ENCODE assay signal across 8 mouse cellular contexts in genomic region chr17:86437516-86438277, GRCm38 (mm10).
DNase-seq lines count a peak whose midpoint lies in the region; ATAC-seq and TF ChIP-seq lines count a peak whose summit lies in the region.

No protein-coding gene starts in this region.

- no peaks in the 10 kb centered on the region for H3K9me3 ChIP-seq in forebrain, postnatal 0 days (ENCODE audit: low read length)
- no peaks in the 10 kb centered on the region for H3K9me3 ChIP-seq in forebrain, embryonic 16.5 days (ENCODE audit: control insufficient read depth, low read length)
- no peaks in the 10 kb centered on the region for H3K9me3 ChIP-seq in heart, embryonic 14.5 days (ENCODE audit: control insufficient read depth, low read length)
- H3K9me3 ChIP-seq in lung, postnatal 0 days (ENCODE audit: low read length) = no peaks in the 10 kb centered on the region
- no peaks in the 10 kb centered on the region for H3K9me3 ChIP-seq in stomach, embryonic 16.5 days (replicated peaks; ENCODE audit: control insufficient read depth, low read length)
- H3K9me3 ChIP-seq in midbrain, embryonic 14.5 days (ENCODE audit: control insufficient read depth, low read length) = no peaks in the 10 kb centered on the region

- H3K9ac ChIP-seq in forebrain, postnatal 0 days = no peak overlapping the region
- H3K9ac ChIP-seq in forebrain, embryonic 16.5 days (replicated peaks; ENCODE audit: low read depth, low read length) = no peak overlapping the region
- peak overlapping the region; percentile 39; the same call in 1 of the 2 replicates for H3K9ac ChIP-seq in heart, embryonic 14.5 days (ENCODE audit: low read length)
- no peak overlapping the region for H3K9ac ChIP-seq in lung, postnatal 0 days (replicated peaks; ENCODE audit: low read depth)
- 0 out of 2 replicates have a peak overlapping the region, but pooled peaks have one; percentile 8 for H3K9ac ChIP-seq in stomach, embryonic 16.5 days (ENCODE audit: low read length)
- no peak overlapping the region for H3K9ac ChIP-seq in midbrain, embryonic 14.5 days (replicated peaks; ENCODE audit: low read length)

- WGBS in forebrain, postnatal 0 days = 66% methylated on average over 20 of the region's 20 CpGs
- 73% methylated on average over 20 of the region's 20 CpGs for WGBS in forebrain, embryonic 16.5 days
- WGBS in heart, embryonic 14.5 days = 56% methylated on average over 20 of the region's 20 CpGs
- WGBS in lung, postnatal 0 days = 55% methylated on average over 20 of the region's 20 CpGs
- 59% methylated on average over 20 of the region's 20 CpGs for WGBS in stomach, embryonic 16.5 days
- WGBS in midbrain, embryonic 14.5 days = 77% methylated on average over 20 of the region's 20 CpGs

- H3K27ac ChIP-seq in forebrain, postnatal 0 days (ENCODE audit: low read depth, low read length) = 0 out of 2 replicates have a peak overlapping the region, but pooled peaks have one; percentile 42
- H3K27ac ChIP-seq in forebrain, embryonic 16.5 days (ENCODE audit: low read length) = no peak overlapping the region
- H3K27ac ChIP-seq in heart, embryonic 14.5 days (replicated peaks in 1 of 2; ENCODE audit: control insufficient read depth in 1 of 2, insufficient read depth in 1 of 2, low read depth in 2 of 2, low read length in 2 of 2) = peak overlapping the region; percentile 61 to 69
- no peak overlapping the region for H3K27ac ChIP-seq in lung, postnatal 0 days (ENCODE audit: low read length)
- H3K27ac ChIP-seq in stomach, embryonic 16.5 days (ENCODE audit: low read length) = no peak overlapping the region
- no peak overlapping the region for H3K27ac ChIP-seq in midbrain, embryonic 14.5 days (replicated peaks; ENCODE audit: low read depth, low read length)

- no peak overlapping the region for H3K4me3 ChIP-seq in forebrain, postnatal 0 days (ENCODE audit: low read depth, low read length)
- H3K4me3 ChIP-seq in forebrain, embryonic 16.5 days (replicated peaks; ENCODE audit: low read length) = no peak overlapping the region
- peak overlapping the region in 1 of 2 experiments; percentile 3; a peak in 2 of 4 replicates for H3K4me3 ChIP-seq in heart, embryonic 14.5 days (ENCODE audit: control insufficient read depth in 1 of 2, insufficient read depth in 1 of 2, low read depth in 1 of 2, low read length in 2 of 2)
- no peak overlapping the region for H3K4me3 ChIP-seq in lung, postnatal 0 days (ENCODE audit: low read depth, low read length)
- no peak overlapping the region for H3K4me3 ChIP-seq in stomach, embryonic 16.5 days (replicated peaks; ENCODE audit: low read length)
- no peak overlapping the region for H3K4me3 ChIP-seq in midbrain, embryonic 14.5 days (replicated peaks; ENCODE audit: low read depth, low read length)

- TF ChIP-seq CTCF in forebrain, postnatal 0 days (IDR thresholded peaks at IDR 0.05; ENCODE audit: low read depth) = no peak
- TF ChIP-seq CTCF in lung, postnatal 0 days (IDR thresholded peaks at IDR 0.05) = no peak

- peak; percentile 70 for ATAC-seq in forebrain, postnatal 0 days
- ATAC-seq in forebrain, embryonic 16.5 days = no peak
- no peak for ATAC-seq in heart, embryonic 14.5 days (ENCODE audit: insufficient number of reproducible peaks, insufficient read depth, low FRiP score, low read depth)
- ATAC-seq in lung, postnatal 0 days = peak; percentile 47; the same call in 1 of the 2 replicates
- ATAC-seq in stomach, embryonic 16.5 days (ENCODE audit: insufficient read depth, low FRiP score) = no peak
- ATAC-seq in midbrain, embryonic 14.5 days (ENCODE audit: low FRiP score, low TSS enrichment) = no peak

- no peaks in the 10 kb centered on the region for H3K36me3 ChIP-seq in forebrain, postnatal 0 days (ENCODE audit: insufficient read depth)
- no peaks in the 10 kb centered on the region for H3K36me3 ChIP-seq in forebrain, embryonic 16.5 days (ENCODE audit: control insufficient read depth, insufficient read depth)
- no peaks in the 10 kb centered on the region for H3K36me3 ChIP-seq in heart, embryonic 14.5 days (ENCODE audit: control insufficient read depth, insufficient read depth, low read length)
- H3K36me3 ChIP-seq in lung, postnatal 0 days (ENCODE audit: insufficient read depth, low read length) = no peaks in the 10 kb centered on the region
- H3K36me3 ChIP-seq in stomach, embryonic 16.5 days (ENCODE audit: control insufficient read depth, insufficient read depth, low read length) = no peaks in the 10 kb centered on the region
- H3K36me3 ChIP-seq in midbrain, embryonic 14.5 days (ENCODE audit: control insufficient read depth, insufficient read depth, low read length) = no peaks in the 10 kb centered on the region

- TF ChIP-seq EP300 in lung, postnatal 0 days (IDR thresholded peaks at IDR 0.05) = no peak

- DNase-seq in forebrain, postnatal 0 days = peak; percentile 50
- peak; percentile 79 for DNase-seq in cerebellum, adult 11-12 months
- peak; percentile 22 for DNase-seq in lung, postnatal 0 days (ENCODE audit: low spot score)
- no peak for DNase-seq in midbrain, embryonic 14.5 days
- no peak for DNase-seq in retina, postnatal 1 day

- no peaks in the 10 kb centered on the region for H3K27me3 ChIP-seq in forebrain, postnatal 0 days (ENCODE audit: insufficient read depth, low read length)
- H3K27me3 ChIP-seq in forebrain, embryonic 16.5 days (replicated peaks; ENCODE audit: control insufficient read depth, insufficient read depth, low read length) = no peaks in the 10 kb centered on the region
- H3K27me3 ChIP-seq in heart, embryonic 14.5 days (ENCODE audit: control insufficient read depth, insufficient read depth, low read length) = no peaks in the 10 kb centered on the region
- no peaks in the 10 kb centered on the region for H3K27me3 ChIP-seq in lung, postnatal 0 days (replicated peaks; ENCODE audit: insufficient read depth, low read length)
- H3K27me3 ChIP-seq in stomach, embryonic 16.5 days (ENCODE audit: control insufficient read depth, insufficient read depth, low read length) = no peaks in the 10 kb centered on the region
- no peaks in the 10 kb centered on the region for H3K27me3 ChIP-seq in midbrain, embryonic 14.5 days (ENCODE audit: control insufficient read depth, insufficient read depth, low read length)

- no peak overlapping the region for H3K4me2 ChIP-seq in forebrain, postnatal 0 days (ENCODE audit: low read depth)
- H3K4me2 ChIP-seq in forebrain, embryonic 16.5 days (ENCODE audit: low read length) = no peak overlapping the region
- peak overlapping the region; percentile 57 for H3K4me2 ChIP-seq in heart, embryonic 14.5 days (ENCODE audit: low read length)
- peak overlapping the region; percentile 25; the same call in 1 of the 2 replicates for H3K4me2 ChIP-seq in lung, postnatal 0 days (replicated peaks; ENCODE audit: low read depth, low read length)
- peak overlapping the region; percentile 28 for H3K4me2 ChIP-seq in stomach, embryonic 16.5 days (ENCODE audit: low read depth, low read length)
- no peak overlapping the region for H3K4me2 ChIP-seq in midbrain, embryonic 14.5 days (ENCODE audit: low read length)

- H3K4me1 ChIP-seq in forebrain, postnatal 0 days (ENCODE audit: insufficient read depth) = no peaks in the 10 kb centered on the region; the same call in 1 of the 2 replicates
- H3K4me1 ChIP-seq in forebrain, embryonic 16.5 days (replicated peaks; ENCODE audit: control insufficient read depth, insufficient read depth, low read length) = peaks cover 5% of the 10 kb centered on the region
- H3K4me1 ChIP-seq in heart, embryonic 14.5 days (ENCODE audit: control insufficient read depth in 2 of 2, insufficient read depth in 2 of 2, low read length in 2 of 2) = peaks cover 34 to 51% of the 10 kb centered on the region in 2 experiments
- H3K4me1 ChIP-seq in lung, postnatal 0 days (ENCODE audit: insufficient read depth, low read depth, low read length) = 0 out of 2 replicates have a peak, but pooled peaks cover 7% of the 10 kb centered on the region
- H3K4me1 ChIP-seq in stomach, embryonic 16.5 days (ENCODE audit: control insufficient read depth, insufficient read depth, low read length) = peaks cover 9% of the 10 kb centered on the region; the same call in 1 of the 2 replicates
- H3K4me1 ChIP-seq in midbrain, embryonic 14.5 days (ENCODE audit: control insufficient read depth, insufficient read depth, low read length) = no peaks in the 10 kb centered on the region

Comparison
In these comparisons a context has a peak if more than half of its experiments do, and no peak if none do; other contexts are left out.
1. ATAC-seq: peak in forebrain, postnatal 0 days (single experiment) and lung, postnatal 0 days (single experiment); none in forebrain, embryonic 16.5 days (single experiment), heart, embryonic 14.5 days (single experiment), stomach, embryonic 16.5 days (single experiment) and midbrain, embryonic 14.5 days (single experiment).
2. H3K27ac ChIP-seq: peak in forebrain, postnatal 0 days (single experiment) and heart, embryonic 14.5 days (2 of 2); none in forebrain, embryonic 16.5 days (single experiment), lung, postnatal 0 days (single experiment), stomach, embryonic 16.5 days (single experiment) and midbrain, embryonic 14.5 days (single experiment).
3. DNase-seq: peak in forebrain, postnatal 0 days (single experiment), cerebellum, adult 11-12 months (single experiment) and lung, postnatal 0 days (single experiment); none in midbrain, embryonic 14.5 days (single experiment) and retina, postnatal 1 day (single experiment).
4. H3K4me2 ChIP-seq: peak in heart, embryonic 14.5 days (single experiment), lung, postnatal 0 days (single experiment) and stomach, embryonic 16.5 days (single experiment); none in forebrain, postnatal 0 days (single experiment), forebrain, embryonic 16.5 days (single experiment) and midbrain, embryonic 14.5 days (single experiment).
5. H3K9ac ChIP-seq: peak in heart, embryonic 14.5 days (single experiment) and stomach, embryonic 16.5 days (single experiment); none in forebrain, postnatal 0 days (single experiment), forebrain, embryonic 16.5 days (single experiment), lung, postnatal 0 days (single experiment) and midbrain, embryonic 14.5 days (single experiment).